Mouse (Mus musculus): ENCODE results near the gene Ntn5.
A peak's percentile ranks its signal among the peaks of the same experiment; 100 is the strongest.

The Ntn5 gene

DNA sequence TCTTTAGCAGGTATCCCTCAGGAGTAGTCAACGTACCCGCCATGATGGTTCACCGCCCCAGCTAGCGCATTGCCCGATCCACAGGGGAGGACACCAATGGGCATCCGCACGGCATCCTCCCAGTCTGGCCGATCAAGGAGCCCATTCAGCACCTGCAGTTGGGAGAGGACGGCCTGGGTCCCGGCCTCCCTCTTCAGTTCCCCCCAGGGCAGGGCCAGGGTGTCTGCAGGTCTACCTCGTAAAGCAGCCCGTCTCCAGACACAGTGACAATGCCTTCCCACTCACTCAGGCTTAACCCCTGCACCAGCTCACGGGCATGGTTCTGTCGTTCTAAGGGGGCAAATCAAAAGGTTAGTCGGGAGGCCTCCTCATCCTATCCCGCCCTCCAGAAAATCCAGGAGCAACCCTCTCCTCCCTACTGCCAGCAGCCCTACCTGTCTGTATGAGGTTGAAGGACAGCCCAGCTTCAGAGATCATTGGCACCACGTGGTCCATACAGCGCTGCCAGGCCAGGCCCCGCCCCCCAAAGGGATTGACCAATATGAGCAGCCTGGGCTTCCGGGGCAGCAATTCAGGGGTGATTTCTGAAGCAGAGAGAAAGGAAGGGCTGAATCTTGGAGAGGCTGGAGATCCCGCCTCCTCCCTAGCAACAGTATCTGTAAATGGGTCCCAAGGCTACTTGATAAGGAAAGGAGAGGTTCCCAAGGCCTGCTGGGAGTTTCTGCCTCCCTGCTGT lies 28.4 kb downstream of the Ntn5 start:
- no peak for DNase-seq (ENCODE audit: low spot score)

DNA sequence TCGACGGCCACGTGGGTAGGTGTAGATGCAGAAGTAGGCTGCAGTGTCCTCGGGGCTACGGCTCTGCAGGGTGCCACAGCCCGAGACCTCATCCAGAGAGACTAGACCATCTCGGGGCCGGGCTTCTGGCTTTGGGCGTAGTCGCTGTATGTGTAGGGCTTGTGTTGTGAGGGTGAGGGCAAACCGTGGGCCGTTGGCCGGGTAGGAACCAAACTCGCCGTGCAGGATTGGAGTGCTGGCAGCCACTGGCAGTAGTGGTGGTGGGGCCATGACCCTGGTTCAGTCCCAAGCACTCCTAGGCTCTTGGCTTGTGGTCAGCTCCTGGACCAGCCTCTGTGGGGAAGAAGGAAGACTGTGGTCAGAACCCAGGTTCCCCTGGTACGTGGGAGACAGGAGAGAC lies 29.6 kb downstream of the Ntn5 start:
- DNase-seq (ENCODE audit: low spot score) = no peak

DNA sequence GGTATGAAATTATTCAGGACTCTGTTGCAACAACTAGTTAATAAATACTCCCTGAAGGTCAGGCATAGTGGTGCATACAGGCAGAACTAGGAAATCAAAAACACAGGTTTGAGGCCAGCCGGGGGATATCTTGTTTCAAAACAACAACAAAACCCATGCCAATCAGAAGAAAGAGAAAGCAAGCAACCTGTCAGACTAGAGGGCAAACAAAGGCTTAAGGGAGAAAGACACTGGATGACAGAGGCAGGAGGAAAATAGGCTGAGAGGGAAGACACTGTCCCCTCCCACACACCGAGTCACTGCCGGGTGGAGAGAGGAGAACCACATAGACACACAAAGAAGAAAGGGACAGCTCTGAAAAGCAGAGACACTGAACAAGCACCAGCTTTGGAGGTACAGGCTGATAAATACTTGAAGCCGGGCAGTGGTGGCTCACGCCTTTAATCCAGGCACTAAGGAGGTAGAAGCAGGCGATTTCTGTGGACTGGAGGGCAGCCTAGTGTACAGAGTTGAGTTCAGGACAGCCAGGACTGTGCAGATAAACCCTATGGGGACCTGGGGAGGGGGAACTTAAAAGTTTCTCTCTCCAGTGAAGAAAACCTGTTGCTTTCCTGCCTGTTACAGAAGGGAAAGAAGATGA lies 30.2 kb downstream of the Ntn5 start:
- DNase-seq (ENCODE audit: low spot score) = no peak

DNA sequence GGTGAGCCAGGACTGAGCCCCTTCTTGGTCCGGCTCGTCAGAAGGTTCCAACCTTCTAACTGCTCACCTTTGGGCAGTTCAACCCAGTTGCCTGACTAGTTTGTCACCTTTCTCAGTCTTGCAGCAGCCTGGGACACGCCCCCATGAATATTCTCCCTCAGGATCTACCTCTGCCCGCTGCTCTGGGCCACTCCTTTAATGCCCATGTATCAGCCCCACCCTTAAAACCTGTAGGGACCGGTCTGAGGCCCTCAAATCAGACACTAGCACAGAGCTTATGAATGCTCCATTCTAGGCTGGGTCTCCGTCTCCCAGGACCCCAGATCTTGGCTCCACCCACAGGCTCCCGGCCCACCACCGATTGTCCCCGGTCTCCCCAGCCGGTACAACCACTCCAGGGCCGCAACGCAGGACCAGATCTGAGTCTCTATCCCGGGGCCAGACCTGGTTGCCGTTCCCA lies 30.8 kb downstream of the Ntn5 start:
- DNase-seq (ENCODE audit: low spot score) = no peak

GRCm38 (mm10) chr7:45715090-45715708 lies 31.4 kb downstream of the Ntn5 start, which contains the start of gene Rpl18:
Gene Rpl18, plus strand, starts transcription at chr7:45715457.
- peak; percentile 97 for DNase-seq (ENCODE audit: low spot score)

- no peak for DNase-seq (ENCODE audit: low spot score)
Observed at GRCm38 (mm10) chr7:45715741-45716459, 32.1 kb downstream of the Ntn5 start.

DNA sequence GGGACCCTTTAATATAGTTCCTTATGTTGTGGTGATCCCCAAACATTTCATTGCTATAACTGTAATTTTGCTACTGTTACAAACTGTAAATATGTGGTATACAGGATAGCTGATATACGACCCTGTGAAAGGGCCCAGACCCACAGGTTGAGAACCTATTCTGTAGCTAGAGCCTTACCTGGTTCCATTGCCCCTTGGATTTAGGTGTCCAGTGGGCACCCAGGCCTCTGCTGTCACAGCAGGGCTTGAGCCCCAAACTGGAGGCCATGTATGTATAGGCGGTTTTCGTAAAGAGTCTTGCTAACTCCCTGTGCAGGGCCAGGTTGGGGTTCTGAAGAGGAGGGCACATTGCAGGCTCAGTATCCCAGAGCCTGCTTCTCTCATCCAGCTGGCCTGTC lies 32.6 kb downstream of the Ntn5 start:
- no peak for DNase-seq (ENCODE audit: low spot score)

- DNase-seq (ENCODE audit: low spot score) = no peak
Observed at GRCm38 (mm10) chr7:45716952-45717917, 33.4 kb downstream of the Ntn5 start.

GRCm38 (mm10) chr7:45717918-45718297 lies 34.1 kb downstream of the Ntn5 start, which contains the start of gene Sphk2:
Gene Sphk2, minus strand, starts transcription at chr7:45718002.
- DNase-seq (ENCODE audit: low spot score) = peak; percentile 99

DNA sequence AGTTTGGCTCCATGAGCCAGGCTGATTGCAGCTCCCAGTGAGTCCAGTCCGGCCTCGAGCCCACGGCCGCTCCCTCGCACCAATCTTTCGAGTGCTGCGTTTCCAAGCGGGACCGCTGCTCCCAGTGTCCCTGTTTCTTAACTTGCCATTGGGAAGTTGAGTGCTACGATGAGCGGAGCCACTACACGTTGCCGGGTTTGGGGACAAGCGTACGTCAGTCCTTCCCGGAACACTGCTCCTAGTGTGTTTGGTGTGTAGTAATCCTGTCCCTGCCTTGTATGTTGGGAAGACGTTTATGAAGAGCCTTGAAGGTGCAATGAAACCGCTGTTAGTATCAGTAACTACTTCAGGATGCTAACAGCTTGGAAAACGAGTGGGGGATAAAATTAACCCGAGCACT lies 34.5 kb downstream of the Ntn5 start:
- no peak for DNase-seq (ENCODE audit: low spot score)

- DNase-seq (ENCODE audit: low spot score) = no peak
Observed at GRCm38 (mm10) chr7:45719180-45719579, 35.4 kb downstream of the Ntn5 start.

DNA sequence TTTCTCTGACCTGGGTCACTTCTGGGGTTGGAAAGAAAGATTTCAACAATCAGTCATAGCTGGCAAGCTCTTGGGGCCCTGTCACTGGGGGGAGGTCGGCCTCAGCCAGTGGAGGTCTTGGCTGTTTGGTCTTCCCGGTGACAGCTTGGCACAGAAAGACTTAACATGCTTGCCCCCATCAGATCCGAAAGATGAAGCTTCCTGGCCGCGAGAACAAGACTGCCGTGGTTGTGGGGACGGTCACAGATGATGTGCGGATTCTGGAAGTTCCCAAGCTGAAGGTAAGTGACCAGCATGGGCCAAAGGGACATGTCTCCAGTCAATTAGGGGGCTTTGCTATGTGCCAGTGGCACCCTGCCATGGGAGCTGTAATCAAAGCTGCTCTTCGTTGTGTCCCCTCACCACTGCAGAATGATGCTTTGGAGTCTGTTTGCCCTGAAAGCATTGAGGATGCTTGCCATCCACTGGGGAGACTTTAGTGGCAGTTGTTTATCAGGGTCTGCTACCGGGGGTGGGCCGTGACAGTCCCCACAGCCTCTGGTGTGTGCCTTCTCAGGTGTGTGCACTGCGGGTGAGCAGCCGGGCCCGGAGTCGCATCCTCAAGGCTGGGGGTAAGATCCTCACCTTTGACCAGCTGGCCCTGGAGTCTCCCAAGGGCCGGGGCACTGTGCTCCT lies 36.1 kb downstream of the Ntn5 start:
- DNase-seq (ENCODE audit: low spot score) = no peak

- DNase-seq (ENCODE audit: low spot score) = no peak
Observed at GRCm38 (mm10) chr7:45720413-45721233, 36.8 kb downstream of the Ntn5 start, which contains the start of gene Fam83e. Gene Fam83e, plus strand, starts transcription at chr7:45721212.

DNA sequence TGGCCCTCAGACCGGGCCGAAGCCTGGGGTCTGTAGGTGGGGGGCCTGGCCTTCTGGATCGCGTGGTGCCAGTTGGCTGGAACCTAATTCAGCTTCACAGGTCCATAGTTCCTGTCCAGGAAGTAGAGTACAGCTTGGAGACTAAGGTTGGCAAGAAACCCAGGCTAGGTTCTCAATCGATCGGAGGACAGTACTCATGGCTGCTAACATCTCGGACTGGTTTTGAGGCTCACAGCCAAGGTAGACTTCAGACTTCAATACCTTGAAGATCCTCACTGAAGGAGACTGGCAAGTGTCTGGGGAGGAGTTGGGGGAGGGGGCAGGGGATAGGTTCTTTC lies 37.4 kb downstream of the Ntn5 start:
- no peak for DNase-seq (ENCODE audit: low spot score)

DNA sequence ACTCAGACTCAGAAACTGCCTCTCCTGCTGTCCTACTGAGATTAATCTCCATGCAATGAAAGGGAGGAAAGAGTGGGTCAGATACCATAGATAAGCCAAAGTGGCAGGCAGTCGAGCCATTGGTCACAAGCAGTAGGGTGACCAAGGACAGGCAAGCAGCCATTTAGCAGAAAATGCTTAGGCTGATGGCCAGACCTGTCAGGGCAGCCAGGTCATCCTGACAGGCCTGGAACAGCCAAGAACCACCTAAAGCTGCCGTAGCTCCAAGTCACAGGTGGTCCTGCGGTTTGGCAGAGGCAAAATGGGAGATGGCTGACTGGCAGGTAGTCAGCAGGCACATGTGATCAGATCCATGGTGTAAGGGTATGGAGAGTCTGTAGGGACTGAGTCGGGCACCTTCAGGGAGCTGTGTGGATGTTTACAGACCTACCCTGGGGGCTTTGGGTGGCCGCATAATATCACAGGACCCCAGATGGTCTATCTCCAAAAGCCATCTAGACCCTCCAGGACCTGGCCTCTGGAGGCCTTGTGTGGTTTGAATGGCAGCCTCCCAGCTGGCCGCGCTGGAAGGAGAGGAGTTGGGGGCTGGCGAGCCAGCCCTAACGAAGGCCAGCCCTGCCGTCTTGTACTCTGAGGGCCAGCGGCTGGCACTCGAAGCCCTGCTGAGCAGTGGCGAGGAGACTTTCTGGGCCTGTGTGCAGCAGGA lies 38.0 kb downstream of the Ntn5 start:
- no peak for DNase-seq (ENCODE audit: low spot score)

- no peak for DNase-seq (ENCODE audit: low spot score)
Observed at GRCm38 (mm10) chr7:45722348-45722713, 38.5 kb downstream of the Ntn5 start.

- DNase-seq (ENCODE audit: low spot score) = no peak
Observed at GRCm38 (mm10) chr7:45723301-45723700, 39.5 kb downstream of the Ntn5 start.

DNA sequence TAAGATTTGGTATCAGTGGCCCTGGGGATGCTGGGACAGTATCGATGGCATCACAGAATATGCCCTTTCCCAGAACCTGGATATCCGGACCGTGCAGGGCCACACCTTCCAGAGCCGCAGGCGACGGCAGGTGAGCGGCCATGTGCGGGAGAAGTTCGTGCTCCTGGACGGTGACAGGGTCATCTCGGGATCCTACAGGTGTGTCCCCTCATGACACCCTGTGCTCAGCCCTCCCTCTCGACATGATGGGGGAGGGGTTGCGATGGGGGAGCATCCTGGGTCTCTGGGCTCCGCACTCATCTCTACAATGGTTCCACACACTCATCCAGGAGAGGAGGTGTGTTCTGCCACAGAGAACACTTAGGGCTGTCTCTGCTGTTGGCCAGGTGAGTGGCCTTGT lies 40.0 kb downstream of the Ntn5 start:
- no peak for DNase-seq (ENCODE audit: low spot score)

- DNase-seq (ENCODE audit: low spot score) = no peak
Observed at GRCm38 (mm10) chr7:45725151-45725550, 41.3 kb downstream of the Ntn5 start.
